Mouse (Mus musculus) left cerebral cortex, postnatal 25 days (tissue): Measurements from ENCODE around the gene Cd101. TPM values are rescaled to one million over a fixed set of nuclear protein-coding genes. Genes with fewer than 3 reads are reported as not detected.
A peak's percentile ranks its signal among the peaks of the same experiment; 100 is the strongest.

Experiments used
- DNase-seq, 2 experiments: peaks; one replicate each; pipeline ENCODE4 v3.0.0; 2022; ENCODE audit warnings: low spot score in 2 of 2, mixed read lengths in 1 of 2
- intact Hi-C: fragments of 180-260 bp; cut with DNase I; formaldehyde crosslinking; loops from one replicate; pipeline ENCODE4 v1.15.1; 2025
- total RNA-seq, 2 experiments: library from RNA; stranded (reverse); gene quantifications; 2 replicates each; pipeline ENCODE4 v1.2.3; 2021

Cd101 gene
- total RNA-seq, 2 experiments from 2014 or later, result 0.25 to 0.41 TPM

GRCm38 (mm10) chr3:101012131-101012571, 17.2 kb downstream of the Cd101 start:
- DNase-seq, result peak; percentile 29 to 40
- intact Hi-C loops, result no loop called here

- intact Hi-C loops, result no loop called here
- DNase-seq, result no peak
Measured at GRCm38 (mm10) chr3:101011203-101011600, 18.2 kb downstream of the Cd101 start.

GRCm38 (mm10) chr3:101010589-101011202, 18.7 kb downstream of the Cd101 start:
- DNase-seq, result no peak
- intact Hi-C loops, result no loop called here

GRCm38 (mm10) chr3:101007112-101007782, 22.1 kb downstream of the Cd101 start:
- no peak for DNase-seq
- intact Hi-C loops, result no loop called here

GRCm38 (mm10) chr3:101005392-101005791, 24.0 kb downstream of the Cd101 start:
- DNase-seq, result no peak
- intact Hi-C loops, result no loop called here

- intact Hi-C loops, result no loop called here
- no peak for DNase-seq
Measured at GRCm38 (mm10) chr3:101003575-101004356, 25.6 kb downstream of the Cd101 start.

- intact Hi-C loops, result loop anchor here (2.0 kb wide), 1 partner anchor 25 kb away; no protein-coding TSS in a partner anchor
- DNase-seq, result no peak
Measured at GRCm38 (mm10) chr3:100999732-101000131, 29.6 kb downstream of the Cd101 start.

- peak; percentile 62 to 68 for DNase-seq
- intact Hi-C loops, result loop anchor here (2.0 kb wide), 1 partner anchor 24 kb away; no protein-coding TSS in a partner anchor
Measured at GRCm38 (mm10) chr3:100998904-100999340, 30.4 kb downstream of the Cd101 start.

- intact Hi-C loops, result loop anchor here (2.0 kb wide), 1 partner anchor 23 kb away; no protein-coding TSS in a partner anchor
- peak in 1 of 2 experiments; percentile 58 for DNase-seq
Measured at GRCm38 (mm10) chr3:100997785-100998570, 31.4 kb downstream of the Cd101 start.

GRCm38 (mm10) chr3:100994252-100994651, 35.1 kb downstream of the Cd101 start:
- intact Hi-C loops, result no loop called here

GRCm38 (mm10) chr3:100993718-100994117, 35.6 kb downstream of the Cd101 start:
- intact Hi-C loops, result no loop called here
- DNase-seq, result no peak

More at GRCm38 (mm10) chr3:100994252-100994651, 35.1 kb downstream of the Cd101 start:
- no peak for DNase-seq

GRCm38 (mm10) chr3:100993158-100993557, 36.2 kb downstream of the Cd101 start:
- intact Hi-C loops, result no loop called here
- no peak for DNase-seq

GRCm38 (mm10) chr3:100990231-100990630, 39.1 kb downstream of the Cd101 start:
- intact Hi-C loops, result no loop called here
- DNase-seq, result no peak

- intact Hi-C loops, result no loop called here
- DNase-seq, result no peak
Measured at GRCm38 (mm10) chr3:100989417-100989816, 39.9 kb downstream of the Cd101 start.

- no peak for DNase-seq
- intact Hi-C loops, result no loop called here
Measured at GRCm38 (mm10) chr3:100979290-100979689, 50.1 kb downstream of the Cd101 start.

GRCm38 (mm10) chr3:100973906-100974305, 55.5 kb downstream of the Cd101 start:
- intact Hi-C loops, result loop anchor here (1.0 to 2.0 kb wide), 4 partner anchors 25 to 489 kb away; no protein-coding TSS in a partner anchor

GRCm38 (mm10) chr3:100969176-100969917, 60.0 kb downstream of the Cd101 start, which contains the start of gene Ttf2:
TSS of gene Ttf2 (minus strand) at chr3:100969663.
- intact Hi-C loops, result no loop called here
- DNase-seq, result peak; percentile 85 to 92

More at GRCm38 (mm10) chr3:100973906-100974305, 55.5 kb downstream of the Cd101 start:
- peak; percentile 37 to 74 for DNase-seq

- DNase-seq, result peak; percentile 61 to 76
- intact Hi-C loops, result loop anchor here (5.0 kb wide), 1 partner anchor 848 kb away; no protein-coding TSS in a partner anchor
Measured at GRCm38 (mm10) chr3:100963849-100964542, 65.4 kb downstream of the Cd101 start.
